Mouse (Mus musculus): Measurements from ENCODE around the gene Cachd1. TPM values are rescaled to one million over a fixed set of nuclear protein-coding genes. Genes with fewer than 3 reads are reported as not detected.

Gene Cachd1
- polyA plus RNA-seq, 1 experiment from 2014 or later = 50.0 TPM

- no peak overlapping the region for H3K4me2 ChIP-seq (ENCODE audit: low read length)
- H3K27ac ChIP-seq (replicated peaks; ENCODE audit: low read depth, low read length) = peak overlapping the region; percentile 33; the same call in 1 of the 2 replicates
These were observed 215.6 kb downstream of the Cachd1 start for GRCm38 (mm10) chr4:100992086-100992485.

GRCm38 (mm10) chr4:100994442-100995255 is 218.2 kb downstream of the Cachd1 start:
- ATAC-seq (ENCODE audit: low FRiP score, low TSS enrichment) = peak; percentile 49; the same call in 1 of the 2 replicates
- no peak overlapping the region for H3K4me3 ChIP-seq (replicated peaks; ENCODE audit: low read depth, low read length)
- no peaks in the 10 kb centered on the region for H3K27me3 ChIP-seq (ENCODE audit: control insufficient read depth, insufficient read depth, low read length)
- 26% methylated on average over 18 of the region's 18 CpGs for WGBS
- no peak overlapping the region; the same call in 1 of the 2 replicates for H3K27ac ChIP-seq (replicated peaks; ENCODE audit: low read depth, low read length)
- DNase-seq = peak; percentile 57
- peaks cover 26% of the 10 kb centered on the region for H3K4me1 ChIP-seq (ENCODE audit: control insufficient read depth, insufficient read depth, low read length)
- H3K36me3 ChIP-seq (ENCODE audit: control insufficient read depth, insufficient read depth, low read length) = peaks cover 47% of the 10 kb centered on the region
- no peaks in the 10 kb centered on the region for H3K9me3 ChIP-seq (ENCODE audit: control insufficient read depth, low read length)
- H3K4me2 ChIP-seq (ENCODE audit: low read length) = no peak overlapping the region
- no peak overlapping the region for H3K9ac ChIP-seq (replicated peaks; ENCODE audit: low read length)

More at GRCm38 (mm10) chr4:100992086-100992485, 215.6 kb downstream of the Cachd1 start:
- Histone ChIP-seq H3K9me3 (ENCODE audit: control insufficient read depth, low read length) (no peaks in the 10 kb centered on the region), H3K9ac (replicated peaks; ENCODE audit: low read length) (no peak overlapping the region), H3K27me3 (ENCODE audit: control insufficient read depth, insufficient read depth, low read length) (no peaks in the 10 kb centered on the region), H3K36me3 (ENCODE audit: control insufficient read depth, insufficient read depth, low read length) (peaks cover 63% of the 10 kb centered on the region), H3K4me3 (replicated peaks; ENCODE audit: low read depth, low read length) (no peak overlapping the region), H3K4me1 (ENCODE audit: control insufficient read depth, insufficient read depth, low read length) (peaks cover 26% of the 10 kb centered on the region)
- DNase-seq (no peak), ATAC-seq (ENCODE audit: low FRiP score, low TSS enrichment) (no peak)
- WGBS = 91% methylated on average over 6 of the region's 6 CpGs

DNA sequence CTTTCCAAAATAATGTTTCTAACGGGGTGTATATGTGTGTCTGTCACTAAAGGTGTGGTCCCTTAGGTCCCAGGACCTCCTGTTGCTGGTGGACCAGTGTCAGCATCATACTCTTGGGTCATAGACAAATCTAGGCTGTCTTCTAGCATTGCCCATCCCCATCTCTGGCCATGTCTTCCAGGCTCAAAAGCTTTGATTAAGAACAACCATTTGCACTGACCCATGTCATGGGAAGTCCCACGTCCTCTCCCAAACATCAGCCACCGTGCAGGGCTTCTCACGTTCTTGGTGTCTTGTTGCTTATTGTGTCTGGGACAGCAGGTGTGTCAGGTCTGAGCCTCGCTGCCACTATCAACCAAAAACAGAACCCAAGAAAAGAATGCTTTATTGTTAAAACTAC is 219.1 kb downstream of the Cachd1 start:
- Histone ChIP-seq H3K4me1 (ENCODE audit: control insufficient read depth, insufficient read depth, low read length) (peaks cover 26% of the 10 kb centered on the region), H3K4me2 (ENCODE audit: low read length) (no peak overlapping the region), H3K27ac (replicated peaks; ENCODE audit: low read depth, low read length) (0 out of 2 replicates have a peak overlapping the region, but pooled peaks have one; percentile 37), H3K4me3 (replicated peaks; ENCODE audit: low read depth, low read length) (no peak overlapping the region), H3K36me3 (ENCODE audit: control insufficient read depth, insufficient read depth, low read length) (peaks cover 48% of the 10 kb centered on the region), H3K9me3 (ENCODE audit: control insufficient read depth, low read length) (no peaks in the 10 kb centered on the region), H3K9ac (replicated peaks; ENCODE audit: low read length) (no peak overlapping the region), H3K27me3 (ENCODE audit: control insufficient read depth, insufficient read depth, low read length) (no peaks in the 10 kb centered on the region)
- DNase-seq (no peak), ATAC-seq (ENCODE audit: low FRiP score, low TSS enrichment) (no peak)
- WGBS = 58% methylated on average over 5 of the region's 5 CpGs

DNA sequence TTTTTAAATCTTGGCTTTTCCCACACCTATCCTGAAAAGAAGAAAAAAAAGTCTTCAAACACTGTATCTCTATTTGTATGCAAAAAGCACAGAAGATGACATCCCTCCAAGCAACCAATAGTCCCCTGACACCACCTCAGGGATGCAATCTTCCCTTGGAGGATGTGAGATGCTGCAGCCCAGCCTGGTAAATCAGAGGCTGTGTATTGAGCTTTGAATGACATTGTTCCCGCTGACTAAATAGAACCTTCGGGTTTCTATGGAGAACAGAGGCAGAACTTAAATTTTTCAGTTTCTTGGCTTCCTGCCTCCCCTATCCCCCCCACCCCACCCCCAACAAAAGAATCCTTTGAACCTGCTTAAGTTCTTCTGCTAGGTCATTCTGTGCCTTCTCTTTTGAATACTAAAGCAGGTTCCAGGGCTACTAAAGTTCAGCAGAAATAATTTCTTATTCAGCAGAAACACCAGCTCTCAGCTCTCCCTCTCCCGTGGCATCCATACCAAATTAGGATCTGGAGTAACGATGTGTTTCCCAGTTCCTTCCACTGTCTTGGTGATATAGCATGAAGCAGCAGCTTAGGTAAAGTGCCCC is 219.7 kb downstream of the Cachd1 start:
- H3K4me1 ChIP-seq (ENCODE audit: control insufficient read depth, insufficient read depth, low read length) = peaks cover 24% of the 10 kb centered on the region
- no peak overlapping the region for H3K9ac ChIP-seq (replicated peaks; ENCODE audit: low read length)
- H3K36me3 ChIP-seq (ENCODE audit: control insufficient read depth, insufficient read depth, low read length) = peaks cover 44% of the 10 kb centered on the region
- DNase-seq (peak; percentile 61), ATAC-seq (ENCODE audit: low FRiP score, low TSS enrichment) (no peak)
- no peaks in the 10 kb centered on the region for H3K9me3 ChIP-seq (ENCODE audit: control insufficient read depth, low read length)
- no peak overlapping the region for H3K4me3 ChIP-seq (replicated peaks; ENCODE audit: low read depth, low read length)
- no peaks in the 10 kb centered on the region for H3K27me3 ChIP-seq (ENCODE audit: control insufficient read depth, insufficient read depth, low read length)
- WGBS = 12% methylated on average over 4 of the region's 4 CpGs
- H3K4me2 ChIP-seq (ENCODE audit: low read length) = no peak overlapping the region
- 0 out of 2 replicates have a peak overlapping the region, but pooled peaks have one; percentile 37 for H3K27ac ChIP-seq (replicated peaks; ENCODE audit: low read depth, low read length)

GRCm38 (mm10) chr4:100998145-100998544 is 221.7 kb downstream of the Cachd1 start:
- 17% methylated on average over 2 of the region's 2 CpGs for WGBS
- peak; percentile 91 for DNase-seq
- Histone ChIP-seq H3K27ac (replicated peaks; ENCODE audit: low read depth, low read length) (no peak overlapping the region), H3K27me3 (ENCODE audit: control insufficient read depth, insufficient read depth, low read length) (no peaks in the 10 kb centered on the region), H3K9me3 (ENCODE audit: control insufficient read depth, low read length) (no peaks in the 10 kb centered on the region), H3K4me3 (replicated peaks; ENCODE audit: low read depth, low read length) (no peak overlapping the region), H3K4me1 (ENCODE audit: control insufficient read depth, insufficient read depth, low read length) (peaks cover 24% of the 10 kb centered on the region), H3K9ac (replicated peaks; ENCODE audit: low read length) (no peak overlapping the region), H3K4me2 (ENCODE audit: low read length) (no peak overlapping the region), H3K36me3 (ENCODE audit: control insufficient read depth, insufficient read depth, low read length) (peaks cover 41% of the 10 kb centered on the region)
- no peak for ATAC-seq (ENCODE audit: low FRiP score, low TSS enrichment)

DNA sequence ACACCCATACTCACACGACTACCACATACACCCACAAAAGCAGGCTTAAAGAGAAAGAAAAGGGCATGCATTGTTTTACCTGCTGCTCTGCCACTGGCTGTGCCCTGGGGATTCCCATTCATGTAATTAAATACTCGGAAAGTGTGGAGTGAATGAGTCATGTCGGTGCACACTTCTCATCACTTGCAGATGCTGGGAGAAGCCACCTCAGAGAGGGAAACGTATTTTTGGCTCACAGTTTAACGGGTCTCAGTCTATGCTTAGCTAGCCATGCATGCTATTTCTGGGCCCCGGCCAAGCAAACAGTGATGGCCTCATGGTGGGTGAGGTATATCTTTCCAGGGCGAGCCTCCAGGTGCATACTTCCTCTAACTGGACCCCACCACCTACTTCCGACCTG is 222.4 kb downstream of the Cachd1 start:
- H3K4me3 ChIP-seq (replicated peaks; ENCODE audit: low read depth, low read length) = no peak overlapping the region
- peaks cover 40% of the 10 kb centered on the region for H3K36me3 ChIP-seq (ENCODE audit: control insufficient read depth, insufficient read depth, low read length)
- WGBS = 79% methylated on average over 8 of the region's 8 CpGs
- H3K27me3 ChIP-seq (ENCODE audit: control insufficient read depth, insufficient read depth, low read length) = no peaks in the 10 kb centered on the region
- H3K4me1 ChIP-seq (ENCODE audit: control insufficient read depth, insufficient read depth, low read length) = peaks cover 23% of the 10 kb centered on the region
- no peak for ATAC-seq (ENCODE audit: low FRiP score, low TSS enrichment)
- H3K9me3 ChIP-seq (ENCODE audit: control insufficient read depth, low read length) = no peaks in the 10 kb centered on the region
- H3K4me2 ChIP-seq (ENCODE audit: low read length) = no peak overlapping the region
- H3K27ac ChIP-seq (replicated peaks; ENCODE audit: low read depth, low read length) = no peak overlapping the region
- DNase-seq = no peak
- H3K9ac ChIP-seq (replicated peaks; ENCODE audit: low read length) = no peak overlapping the region

DNA sequence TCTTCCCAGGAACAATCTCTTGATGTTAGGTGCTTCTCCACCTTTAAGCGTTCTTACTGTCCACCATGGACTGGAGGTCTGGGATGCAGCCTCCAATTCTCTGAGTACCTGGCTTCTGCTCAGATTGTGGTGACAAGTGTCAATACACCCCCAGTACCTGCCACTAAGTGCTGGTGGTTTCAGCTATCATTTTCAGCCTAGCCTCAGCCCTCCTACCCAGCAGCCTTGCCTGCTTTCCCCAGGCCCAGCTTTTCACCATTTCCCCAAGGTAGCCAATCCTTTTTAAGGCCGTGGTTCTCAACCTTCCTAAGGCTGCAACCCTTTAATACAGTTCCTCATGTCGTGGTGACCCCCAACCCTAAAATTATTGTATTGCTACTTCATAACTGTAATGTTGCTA is 224.1 kb downstream of the Cachd1 start:
- H3K4me2 ChIP-seq (ENCODE audit: low read length) = no peak overlapping the region
- H3K4me3 ChIP-seq (replicated peaks; ENCODE audit: low read depth, low read length) = no peak overlapping the region
- H3K36me3 ChIP-seq (ENCODE audit: control insufficient read depth, insufficient read depth, low read length) = peaks cover 40% of the 10 kb centered on the region
- H3K9me3 ChIP-seq (ENCODE audit: control insufficient read depth, low read length) = no peaks in the 10 kb centered on the region
- WGBS = 92% methylated on average over 3 of the region's 3 CpGs
- no peak overlapping the region for H3K27ac ChIP-seq (replicated peaks; ENCODE audit: low read depth, low read length)
- ATAC-seq (ENCODE audit: low FRiP score, low TSS enrichment) = no peak
- H3K4me1 ChIP-seq (ENCODE audit: control insufficient read depth, insufficient read depth, low read length) = peaks cover 12% of the 10 kb centered on the region
- no peaks in the 10 kb centered on the region for H3K27me3 ChIP-seq (ENCODE audit: control insufficient read depth, insufficient read depth, low read length)
- DNase-seq = no peak
- H3K9ac ChIP-seq (replicated peaks; ENCODE audit: low read length) = no peak overlapping the region

DNA sequence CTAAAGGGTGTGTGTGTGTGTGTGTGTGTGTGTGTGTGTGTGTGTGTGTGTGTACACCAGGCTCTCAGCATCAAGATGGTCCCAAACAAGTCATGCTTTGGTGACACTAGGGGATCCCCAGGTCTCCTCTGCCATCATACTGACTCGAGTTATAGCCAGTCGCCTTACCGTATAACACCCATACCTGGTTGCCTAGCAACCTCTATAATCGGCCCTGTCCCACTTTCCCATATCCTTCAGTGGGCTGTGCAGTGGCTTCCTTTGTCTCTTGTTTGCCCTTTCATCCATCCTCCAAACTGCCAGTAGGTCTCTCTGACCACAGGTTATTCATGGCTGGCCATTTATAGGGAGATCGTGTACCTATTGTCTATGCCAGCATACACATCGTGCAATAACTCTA is 224.6 kb downstream of the Cachd1 start:
- no peak overlapping the region for H3K9ac ChIP-seq (replicated peaks; ENCODE audit: low read length)
- H3K4me3 ChIP-seq (replicated peaks; ENCODE audit: low read depth, low read length) = no peak overlapping the region
- peaks cover 8% of the 10 kb centered on the region for H3K4me1 ChIP-seq (ENCODE audit: control insufficient read depth, insufficient read depth, low read length)
- H3K9me3 ChIP-seq (ENCODE audit: control insufficient read depth, low read length) = no peaks in the 10 kb centered on the region
- DNase-seq (no peak), ATAC-seq (ENCODE audit: low FRiP score, low TSS enrichment) (no peak)
- H3K27ac ChIP-seq (replicated peaks; ENCODE audit: low read depth, low read length) = no peak overlapping the region
- H3K36me3 ChIP-seq (ENCODE audit: control insufficient read depth, insufficient read depth, low read length) = peaks cover 39% of the 10 kb centered on the region
- H3K4me2 ChIP-seq (ENCODE audit: low read length) = no peak overlapping the region
- H3K27me3 ChIP-seq (ENCODE audit: control insufficient read depth, insufficient read depth, low read length) = no peaks in the 10 kb centered on the region
- 69% methylated on average over 6 of the region's 6 CpGs for whole genome bisulfite sequencing
